Mouse (Mus musculus) cortical plate, adult 2 months (tissue): ENCODE data around the gene Il18r1. TPM values are rescaled to one million over a fixed set of nuclear protein-coding genes. Genes with fewer than 3 reads are reported as not detected.

Experiments
- H3K27ac ChIP-seq: fragments of 200-500 bp; 2 replicates; pipeline ENCODE4 v1.5.1; 2012; ENCODE audit warnings: low read length, control low read depth, inconsistent platforms; ENCODE audit not compliant: insufficient read depth
- H3K4me1 ChIP-seq: fragments of 200-500 bp; 2 replicates; pipeline ENCODE4 v1.6.1; 2011; ENCODE audit warnings: low read length; ENCODE audit not compliant: control insufficient read depth, insufficient read depth
- H3K4me3 ChIP-seq: fragments of 200-500 bp; 2 replicates; pipeline ENCODE4 v1.5.1; 2011; ENCODE audit warnings: mild to moderate bottlenecking, low read length, control low read depth; ENCODE audit not compliant: insufficient read depth
- CTCF ChIP-seq: fragments of 200-500 bp; IDR thresholded peaks from 2 replicates; pipeline ENCODE4 v1.5.1; 2011; ENCODE audit warnings: mild to moderate bottlenecking, control low read depth, low read length; ENCODE audit not compliant: insufficient read depth; ENCODE audit errors: extremely low read depth
- POLR2A ChIP-seq: fragments of 200-500 bp; IDR thresholded peaks from 2 replicates; pipeline ENCODE4 v1.6.1; 2011; ENCODE audit warnings: mild to moderate bottlenecking, low read length, control low read depth; ENCODE audit not compliant: insufficient read depth; ENCODE audit errors: extremely low read depth
- polyA plus RNA-seq: library from polyadenylated mRNA; depleted of rRNA; stranded (reverse); fragments of >200 nt; gene quantifications from 2 replicates; pipeline ENCODE4 v1.2.3, GENCODE M21; 2012

The Il18r1 gene
- polyA plus RNA-seq, 1 experiment, result not detected

GRCm38 (mm10) chr1:40479505-40479923, 14.2 kb downstream of the Il18r1 start:
- Histone ChIP-seq H3K4me3 (no peak overlapping the region), H3K4me1 (no peaks in the 10 kb centered on the region), H3K27ac (no peak overlapping the region)
- TF ChIP-seq CTCF, result no peak
- no peak for TF ChIP-seq POLR2A

DNA sequence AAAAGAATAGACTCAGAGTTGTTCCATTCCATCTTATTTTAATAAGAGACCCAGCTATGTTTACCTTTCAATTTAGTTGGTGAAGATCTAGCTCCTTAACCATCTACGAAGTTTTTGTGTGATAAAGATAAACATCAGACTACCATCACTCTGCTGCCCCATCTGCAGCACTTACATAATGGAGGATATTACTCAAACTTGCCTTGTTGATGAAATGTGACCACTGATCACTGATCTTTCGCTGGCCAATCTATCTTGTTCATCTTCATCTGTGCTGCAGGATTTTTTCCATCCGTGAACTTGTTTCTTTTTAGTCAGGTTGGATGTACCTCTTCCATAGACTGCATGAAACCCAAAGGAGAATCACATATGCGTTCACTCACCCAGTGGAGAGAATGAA, 29.2 kb downstream of the Il18r1 start:
- H3K4me1 ChIP-seq, result no peaks in the 10 kb centered on the region
- no peak for TF ChIP-seq POLR2A
- TF ChIP-seq CTCF, result no peak
- H3K4me3 ChIP-seq, result no peak overlapping the region
- no peak overlapping the region for H3K27ac ChIP-seq

- Histone ChIP-seq H3K4me1 (no peaks in the 10 kb centered on the region), H3K27ac (no peak overlapping the region), H3K4me3 (no peak overlapping the region)
- TF ChIP-seq CTCF (no peak), POLR2A (no peak)
Measured at GRCm38 (mm10) chr1:40499708-40500107, 34.4 kb downstream of the Il18r1 start.

- no peak overlapping the region for H3K4me3 ChIP-seq
- no peak overlapping the region for H3K27ac ChIP-seq
- TF ChIP-seq POLR2A, result no peak
- TF ChIP-seq CTCF, result no peak
- H3K4me1 ChIP-seq, result no peaks in the 10 kb centered on the region
Measured at GRCm38 (mm10) chr1:40501126-40501525, 35.8 kb downstream of the Il18r1 start.

GRCm38 (mm10) chr1:40501546-40502398, 36.4 kb downstream of the Il18r1 start:
- Histone ChIP-seq H3K4me1 (no peaks in the 10 kb centered on the region), H3K4me3 (no peak overlapping the region), H3K27ac (no peak overlapping the region)
- TF ChIP-seq POLR2A (no peak), CTCF (no peak)

GRCm38 (mm10) chr1:40504548-40504947, 39.2 kb downstream of the Il18r1 start:
- H3K4me1 ChIP-seq, result no peaks in the 10 kb centered on the region
- no peak overlapping the region for H3K4me3 ChIP-seq
- no peak overlapping the region for H3K27ac ChIP-seq
- TF ChIP-seq CTCF (no peak), POLR2A (no peak)

GRCm38 (mm10) chr1:40514851-40515585, 49.7 kb downstream of the Il18r1 start, which contains the start of gene Il18rap:
Il18rap (plus strand) TSS chr1:40515362.
- no peak within 1 kb of the TSS for H3K4me3 ChIP-seq
- no peaks in the 10 kb centered on the region for H3K4me1 ChIP-seq
- no peak within 1 kb of the TSS for H3K27ac ChIP-seq
- TF ChIP-seq POLR2A (no peak), CTCF (no peak)

GRCm38 (mm10) chr1:40516364-40516763, 51.0 kb downstream of the Il18r1 start:
- Histone ChIP-seq H3K4me1 (no peaks in the 10 kb centered on the region), H3K4me3 (no peak overlapping the region), H3K27ac (no peak overlapping the region)
- TF ChIP-seq POLR2A, result no peak
- TF ChIP-seq CTCF, result no peak

- Histone ChIP-seq H3K4me1 (no peaks in the 10 kb centered on the region), H3K27ac (no peak overlapping the region), H3K4me3 (no peak overlapping the region)
- TF ChIP-seq CTCF (no peak), POLR2A (no peak)
Measured at GRCm38 (mm10) chr1:40522918-40523317, 57.6 kb downstream of the Il18r1 start.
